23 mouse cellular contexts compared by ENCODE assay signal in the genomic region with DNA sequence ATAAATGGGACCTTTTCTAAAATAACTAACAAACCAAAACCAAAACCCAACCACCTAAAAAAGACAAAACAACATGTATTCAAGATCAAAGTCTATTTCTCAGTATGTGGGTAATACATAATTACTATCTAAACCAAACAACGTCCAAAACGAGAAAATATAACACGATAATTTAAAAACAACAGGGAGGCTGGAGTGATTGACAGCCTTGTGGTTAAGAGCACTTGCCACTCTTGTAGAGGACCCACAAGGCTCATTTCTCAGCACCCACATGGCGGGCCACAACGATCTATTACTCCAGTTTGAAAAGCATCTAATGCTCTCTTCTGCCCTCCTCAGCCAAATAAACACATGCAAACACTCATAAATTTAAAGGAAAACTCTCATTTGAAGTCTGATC. TPM values are rescaled to one million over a fixed set of nuclear protein-coding genes. Genes with fewer than 3 reads are reported as not detected.
DNase-seq lines count a peak whose midpoint lies in the region; ATAC-seq and TF ChIP-seq lines count a peak whose summit lies in the region.
"Had no signal": no experiment of that assay in that cellular context is flagged by ENCODE, and none has a peak within 500 bp of the region (broad histone marks: within the 10 kb centered on the region; RNA-seq: fewer than 3 reads in every experiment).

No protein-coding gene starts in this region.

- no peak overlapping the region for H3K4me2 ChIP-seq in liver, postnatal 0 days (ENCODE audit: low read depth, low read length)
- H3K4me2 ChIP-seq: forebrain, embryonic 13.5 days; heart, embryonic 15.5 days; hindbrain, embryonic 13.5 days had no signal

- WGBS in liver, postnatal 0 days (ENCODE audit: insufficient replicate concordance) = 46% methylated on average over 5 of the region's 5 CpGs

- peaks cover 22% of the 10 kb centered on the region for H3K36me3 ChIP-seq in liver, postnatal 0 days (replicated peaks; ENCODE audit: insufficient read depth, low read length)

- no peak for TF ChIP-seq CTCF in gastrocnemius, adult 2 months (IDR thresholded peaks at IDR 0.05)
- TF ChIP-seq CTCF in liver, postnatal 0 days (IDR thresholded peaks at IDR 0.05; ENCODE audit: low read depth) = no peak

- no peaks in the 10 kb centered on the region for H3K4me1 ChIP-seq in liver, postnatal 0 days (ENCODE audit: insufficient read depth)
- H3K4me1 ChIP-seq: embryonic facial prominence, embryonic 10.5 days; heart, embryonic 10.5 days had no signal

- H3K9ac ChIP-seq in liver, postnatal 0 days (replicated peaks) = no peak overlapping the region
- H3K9ac ChIP-seq: forebrain, embryonic 13.5 days; forebrain, postnatal 0 days; heart, embryonic 15.5 days; hindbrain, embryonic 13.5 days had no signal

- intact Hi-C loops in gastrocnemius, adult 2 months (cut with DNase I) = no loop called here
- intact Hi-C loops in gastrocnemius, postnatal 36 days (cut with DNase I) = no loop called here

- H3K27me3 ChIP-seq in liver, postnatal 0 days (ENCODE audit: insufficient read depth, low read length) = no peaks in the 10 kb centered on the region
- H3K27me3 ChIP-seq: forebrain, embryonic 13.5 days; heart, embryonic 15.5 days; hindbrain, embryonic 13.5 days had no signal

- DNase-seq in gastrocnemius, adult 2 months = no peak
- no peak for DNase-seq in gastrocnemius, postnatal 36 days
- DNase-seq in CD4-positive, CD25-positive, alpha-beta regulatory T cell, adult 2 months (ENCODE audit: low read depth, low spot score) = peak; percentile 48
- peak; percentile 69 for DNase-seq in induced T-regulatory cell, adult 2 months (ENCODE audit: low read depth)
- no peak for DNase-seq in liver, postnatal 0 days
- DNase-seq in adrenal gland, adult 2 months = no peak
- DNase-seq in urinary bladder, adult 2 months (ENCODE audit: low spot score) = no peak
- DNase-seq: adrenal gland, postnatal 25 days; cerebellum, adult 18-20 months; cerebellum, adult 9-11 months; cerebellum, postnatal 36 days; forebrain, postnatal 0 days; gastrocnemius, postnatal 25 days; heart, adult 18-20 months; heart, postnatal 14 days had no signal

- no peak overlapping the region for H3K4me3 ChIP-seq in gastrocnemius, adult 2 months
- no peak overlapping the region for H3K4me3 ChIP-seq in liver, postnatal 0 days (ENCODE audit: low read depth, low read length)
- H3K4me3 ChIP-seq: embryonic facial prominence, embryonic 10.5 days; forebrain, embryonic 13.5 days; heart, embryonic 10.5 days; heart, embryonic 15.5 days; hindbrain, embryonic 13.5 days had no signal

- no peak for ATAC-seq in liver, postnatal 0 days
- ATAC-seq: forebrain, embryonic 13.5 days; forebrain, postnatal 0 days; hindbrain, postnatal 0 days; intestine, embryonic 16.5 days had no signal

- no peaks in the 10 kb centered on the region for H3K9me3 ChIP-seq in liver, postnatal 0 days (ENCODE audit: low read length)
- H3K9me3 ChIP-seq: embryonic facial prominence, embryonic 10.5 days; forebrain, embryonic 13.5 days; G1E; heart, embryonic 10.5 days; heart, embryonic 15.5 days; hindbrain, embryonic 13.5 days had no signal

- TF ChIP-seq EP300 in liver, postnatal 0 days (IDR thresholded peaks at IDR 0.05; ENCODE audit: low read depth) = no peak

- H3K27ac ChIP-seq in gastrocnemius, adult 2 months = peak overlapping the region; percentile 46; the same call in 1 of the 2 replicates
- H3K27ac ChIP-seq in liver, postnatal 0 days (ENCODE audit: low read depth) = no peak overlapping the region
- H3K27ac ChIP-seq: embryonic facial prominence, embryonic 10.5 days; forebrain, embryonic 13.5 days; heart, embryonic 10.5 days; heart, embryonic 15.5 days; hindbrain, embryonic 13.5 days; hindbrain, postnatal 0 days had no signal

RNA-seq across cellular contexts. Expression of gene Khdrbs1, which starts 10.7 kb away (rescaled TPM):
- 10 to 100 TPM; 24.3 to 27.0 TPM for total RNA-seq in gastrocnemius, adult 2 months (2021)
- total RNA-seq in gastrocnemius, postnatal 36 days (2021) = 10 to 100 TPM; 20.2 to 26.5 TPM
- 18.7 and 19.6 TPM in 2 replicates for polyA plus RNA-seq in liver, postnatal 0 days (2015; fragmentation: Nextera tagmentation; extraction: Ambion mirVana)
- total RNA-seq in adrenal gland, adult 2 months (2021) = 10 to 100 TPM; 65.0 to 66.3 TPM
- 114 and 124 TPM in 2 replicates for polyA plus RNA-seq in adrenal gland, adult 2 months (2012; rRNA removed)
- 21.7 and 39.0 TPM in 2 replicates for polyA plus RNA-seq in urinary bladder, adult 2 months (2012; rRNA removed)

RNA-seq across cellular contexts. Expression of gene Tmem39b, which starts 34.8 kb away (rescaled TPM):
- total RNA-seq in gastrocnemius, adult 2 months (2021) = 1 to 10 TPM; 3.1 to 4.4 TPM
- 1 to 10 TPM; 2.5 to 3.3 TPM for total RNA-seq in gastrocnemius, postnatal 36 days (2021)
- 2.2 and 2.3 TPM in 2 replicates for polyA plus RNA-seq in liver, postnatal 0 days (2015; fragmentation: Nextera tagmentation; extraction: Ambion mirVana)
- total RNA-seq in adrenal gland, adult 2 months (2021) = 10 to 100 TPM; 10.3 to 15.1 TPM
- polyA plus RNA-seq in adrenal gland, adult 2 months (2012; rRNA removed) = 26.5 and 28.8 TPM in 2 replicates
- polyA plus RNA-seq in urinary bladder, adult 2 months (2012; rRNA removed) = 16.6 and 19.9 TPM in 2 replicates

RNA-seq across cellular contexts. Expression of gene Kpna6, which starts 58.9 kb away (rescaled TPM):
- total RNA-seq in gastrocnemius, adult 2 months (2021) = 10 to 100 TPM; 80.9 to 85.9 TPM
- total RNA-seq in gastrocnemius, postnatal 36 days (2021) = 10 to 100 TPM; 64.5 to 67.4 TPM
- 3.3 and 3.7 TPM in 2 replicates for polyA plus RNA-seq in liver, postnatal 0 days (2015; fragmentation: Nextera tagmentation; extraction: Ambion mirVana)
- 10 to 100 TPM; 82.7 to 93.8 TPM for total RNA-seq in adrenal gland, adult 2 months (2021)
- 23.7 and 31.1 TPM in 2 replicates for polyA plus RNA-seq in adrenal gland, adult 2 months (2012; rRNA removed)
- polyA plus RNA-seq in urinary bladder, adult 2 months (2012; rRNA removed) = 35.8 and 37.8 TPM in 2 replicates

Comparison
In these comparisons a context has a peak if more than half of its experiments do, and no peak if none do; other contexts are left out.
1. DNase-seq: peak in CD4-positive, CD25-positive, alpha-beta regulatory T cell, adult 2 months (single experiment) and induced T-regulatory cell, adult 2 months (single experiment); none in gastrocnemius, adult 2 months (single experiment), gastrocnemius, postnatal 36 days (0 of 2), liver, postnatal 0 days (single experiment), adrenal gland, adult 2 months (single experiment) and urinary bladder, adult 2 months (single experiment).